Mouse (Mus musculus) ES-Bruce4 (cell line): ENCODE data around the gene Atp6v1c2. TPM values are rescaled to one million over a fixed set of nuclear protein-coding genes. Genes with fewer than 3 reads are reported as not detected.

Experiments used
- H3K27ac ChIP-seq: 2 replicates; pipeline ENCODE4 v1.5.1; 2012; ENCODE audit warnings: low read length, inconsistent platforms; ENCODE audit not compliant: insufficient read depth
- H3K27me3 ChIP-seq: 2 replicates; pipeline ENCODE4 v1.6.1; 2012; ENCODE audit warnings: mild to moderate bottlenecking, low read length, inconsistent platforms; ENCODE audit not compliant: control insufficient read depth, poor library complexity, insufficient read depth, severe bottlenecking
- H3K36me3 ChIP-seq: 2 replicates; pipeline ENCODE4 v1.6.1; 2012; ENCODE audit warnings: inconsistent platforms, mild to moderate bottlenecking, low read length, moderate library complexity; ENCODE audit not compliant: control insufficient read depth, poor library complexity, insufficient read depth, severe bottlenecking
- H3K4me1 ChIP-seq: one replicate; pipeline ENCODE4 v1.8.1; 2011; ENCODE audit warnings: low read length; ENCODE audit not compliant: control insufficient read depth, insufficient read depth
- H3K4me3 ChIP-seq: 2 replicates; pipeline ENCODE4 v1.5.1; 2011; ENCODE audit warnings: low read depth, mild to moderate bottlenecking, low read length
- H3K9ac ChIP-seq: 2 replicates; pipeline ENCODE4 v1.6.1; 2012; ENCODE audit warnings: low read depth, mild to moderate bottlenecking, inconsistent platforms; ENCODE audit not compliant: poor library complexity, severe bottlenecking
- H3K9me3 ChIP-seq: replicated peaks from 2 replicates; pipeline ENCODE4 v1.6.1; 2012; ENCODE audit warnings: mild to moderate bottlenecking, low read length, inconsistent platforms; ENCODE audit not compliant: control insufficient read depth, poor library complexity, insufficient read depth, severe bottlenecking
- CTCF ChIP-seq: IDR thresholded peaks from one replicate; pipeline ENCODE4 v1.8.1; 2011; ENCODE audit warnings: low read depth, low read length
- EP300 ChIP-seq: IDR thresholded peaks from 2 replicates; pipeline ENCODE4 v1.6.1; 2011; ENCODE audit warnings: low read depth, low read length; ENCODE audit not compliant: insufficient read depth
- POLR2A ChIP-seq: IDR thresholded peaks from one replicate; pipeline ENCODE4 v1.8.1; 2011; ENCODE audit warnings: low read length; ENCODE audit not compliant: insufficient read depth
- polyA plus RNA-seq: library from polyadenylated mRNA; stranded (reverse); fragments of >200 nt; gene quantifications from 2 replicates; pipeline ENCODE4 v1.2.4, GENCODE M21; 2011; ENCODE audit warnings: low read depth; ENCODE audit not compliant: missing spikeins, insufficient read depth, insufficient read length

Atp6v1c2 gene
- polyA plus RNA-seq, 1 experiment, result not detected

GRCm38 (mm10) chr12:17358981-17359380, 29.8 kb upstream of the Atp6v1c2 start:
- no peak overlapping the region for H3K9ac ChIP-seq
- H3K36me3 ChIP-seq, result peaks cover 68% of the 10 kb centered on the region
- H3K4me1 ChIP-seq, result no peaks in the 10 kb centered on the region
- H3K27ac ChIP-seq, result no peak overlapping the region
- H3K4me3 ChIP-seq, result no peak overlapping the region
- no peak for TF ChIP-seq EP300
- no peak for TF ChIP-seq POLR2A
- TF ChIP-seq CTCF, result no peak
- no peaks in the 10 kb centered on the region for H3K27me3 ChIP-seq
- peaks cover 2% of the 10 kb centered on the region; the same call in 1 of the 2 replicates for H3K9me3 ChIP-seq

- Histone ChIP-seq H3K4me3 (no peak overlapping the region), H3K27ac (no peak overlapping the region), H3K4me1 (no peaks in the 10 kb centered on the region), H3K9me3 (peaks cover 2% of the 10 kb centered on the region; the same call in 1 of the 2 replicates), H3K9ac (no peak overlapping the region), H3K27me3 (no peaks in the 10 kb centered on the region), H3K36me3 (peaks cover 68% of the 10 kb centered on the region)
- TF ChIP-seq EP300 (no peak), POLR2A (no peak), CTCF (no peak)
These were observed 28.6 kb upstream of the Atp6v1c2 start for GRCm38 (mm10) chr12:17357795-17358194.

DNA sequence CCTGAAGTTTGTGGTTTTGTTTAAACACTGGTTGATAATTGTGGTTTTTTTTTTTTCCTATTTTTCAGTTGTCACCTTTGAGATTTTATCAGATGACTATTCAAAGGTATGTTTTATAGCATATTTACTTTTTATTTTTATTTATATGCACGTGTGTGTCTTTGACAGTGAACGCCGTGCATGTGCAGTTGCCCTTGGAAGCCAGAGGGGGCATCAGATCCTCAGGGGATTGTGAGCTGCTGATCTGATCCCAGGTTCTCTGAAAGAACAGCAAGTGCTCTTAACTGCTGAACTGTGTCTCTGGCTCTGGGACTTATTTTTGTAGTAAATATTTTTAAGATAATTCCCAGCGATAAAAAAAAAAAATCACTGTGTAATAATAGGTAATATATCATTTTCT, 27.7 kb upstream of the Atp6v1c2 start:
- Histone ChIP-seq H3K9me3 (peaks cover 2% of the 10 kb centered on the region; the same call in 1 of the 2 replicates), H3K4me3 (no peak overlapping the region), H3K36me3 (peaks cover 65% of the 10 kb centered on the region), H3K9ac (no peak overlapping the region), H3K27ac (no peak overlapping the region), H3K27me3 (no peaks in the 10 kb centered on the region), H3K4me1 (no peaks in the 10 kb centered on the region)
- TF ChIP-seq CTCF, result peak; percentile 41
- TF ChIP-seq POLR2A, result no peak

GRCm38 (mm10) chr12:17350106-17350505, 20.9 kb upstream of the Atp6v1c2 start:
- H3K27ac ChIP-seq, result no peak overlapping the region
- TF ChIP-seq CTCF, result no peak
- no peak for TF ChIP-seq POLR2A
- TF ChIP-seq EP300, result no peak
- no peaks in the 10 kb centered on the region for H3K9me3 ChIP-seq
- peaks cover 28% of the 10 kb centered on the region for H3K36me3 ChIP-seq
- H3K27me3 ChIP-seq, result no peaks in the 10 kb centered on the region
- no peaks in the 10 kb centered on the region for H3K4me1 ChIP-seq
- no peak overlapping the region for H3K4me3 ChIP-seq
- no peak overlapping the region for H3K9ac ChIP-seq

- Histone ChIP-seq H3K27ac (no peak within 1 kb of the TSS), H3K9me3 (no peaks in the 10 kb centered on the region), H3K36me3 (peaks cover 21% of the 10 kb centered on the region), H3K9ac (peak within 1 kb of the TSS; percentile 78), H3K4me1 (no peaks in the 10 kb centered on the region), H3K27me3 (no peaks in the 10 kb centered on the region), H3K4me3 (peak within 1 kb of the TSS; percentile 96)
- TF ChIP-seq POLR2A, result peak; percentile 87
- TF ChIP-seq EP300, result no peak
- no peak for TF ChIP-seq CTCF
These were observed 19.2 kb upstream of the Atp6v1c2 start, which contains the start of gene Nol10 for GRCm38 (mm10) chr12:17348048-17349036. Nol10 (plus strand) TSS chr12:17348458.
